Mouse (Mus musculus) intestine, postnatal 0 days (tissue): ENCODE measurements at regions not wholly inside any gene's neighbourhood (a gene's known extent, or its start where the extent isn't known, plus 50 kb on each side); places are given as distances from the start of the nearest gene placed in this dataset.

ENCODE experiments used
- ATAC-seq: fragments of 200-750 bp; cut with Nextera tagmentation; 2 replicates; pipeline ENCODE4 v1.8.0; 2017; ENCODE audit warnings: mild to moderate bottlenecking, moderate TSS enrichment, moderate library complexity
- H3K27ac ChIP-seq: fragments of 300-500 bp; sonication (generic); 2 replicates; pipeline ENCODE4 v1.5.1; 2014; ENCODE audit warnings: mild to moderate bottlenecking, low read depth, low read length, moderate library complexity
- H3K27me3 ChIP-seq: fragments of 300-500 bp; sonication (generic); replicated peaks from 2 replicates; pipeline ENCODE4 v1.6.1; 2014; ENCODE audit warnings: low read length, mixed read lengths; ENCODE audit not compliant: control insufficient read depth, insufficient read depth
- H3K36me3 ChIP-seq: fragments of 300-500 bp; sonication (generic); 2 replicates; pipeline ENCODE4 v1.6.1; 2014; ENCODE audit warnings: mild to moderate bottlenecking, moderate library complexity; ENCODE audit not compliant: control insufficient read depth, insufficient read depth
- H3K4me1 ChIP-seq: fragments of 300-500 bp; sonication (generic); replicated peaks from 2 replicates; pipeline ENCODE4 v1.6.1; 2014; ENCODE audit warnings: antibody characterized with exemption, low read length, mixed read lengths; ENCODE audit not compliant: control insufficient read depth, insufficient read depth
- H3K4me2 ChIP-seq: fragments of 300-500 bp; sonication (generic); replicated peaks from 2 replicates; pipeline ENCODE4 v1.6.1; 2014; ENCODE audit warnings: low read depth, mild to moderate bottlenecking, moderate library complexity
- H3K4me3 ChIP-seq: fragments of 300-500 bp; sonication (generic); 2 replicates; pipeline ENCODE4 v1.5.1; 2014; ENCODE audit warnings: low read depth, low read length
- H3K9ac ChIP-seq: fragments of 300-500 bp; sonication (generic); 2 replicates; pipeline ENCODE4 v1.6.1; 2014; ENCODE audit warnings: mild to moderate bottlenecking, low read depth, low read length
- H3K9me3 ChIP-seq: fragments of 300-500 bp; sonication (generic); 2 replicates; pipeline ENCODE4 v1.6.1; 2016; ENCODE audit warnings: mixed run types; ENCODE audit not compliant: control insufficient read depth
- CTCF ChIP-seq: sonication (generic); IDR thresholded peaks from 2 replicates; pipeline ENCODE4 v1.5.1; 2016; ENCODE audit warnings: low read depth, mild to moderate bottlenecking, control low read depth, antibody characterized with exemption, moderate library complexity
- WGBS: fragments of 180-500 bp; shearing (Covaris S2); extraction: QIAGEN DNeasy Blood & Tissue Kit; methylation state at CpG from one replicate; pipeline ENCODE4 v1.1.7; 2014; 5-methylcytosine and 5-hydroxymethylcytosine counted together

DNA sequence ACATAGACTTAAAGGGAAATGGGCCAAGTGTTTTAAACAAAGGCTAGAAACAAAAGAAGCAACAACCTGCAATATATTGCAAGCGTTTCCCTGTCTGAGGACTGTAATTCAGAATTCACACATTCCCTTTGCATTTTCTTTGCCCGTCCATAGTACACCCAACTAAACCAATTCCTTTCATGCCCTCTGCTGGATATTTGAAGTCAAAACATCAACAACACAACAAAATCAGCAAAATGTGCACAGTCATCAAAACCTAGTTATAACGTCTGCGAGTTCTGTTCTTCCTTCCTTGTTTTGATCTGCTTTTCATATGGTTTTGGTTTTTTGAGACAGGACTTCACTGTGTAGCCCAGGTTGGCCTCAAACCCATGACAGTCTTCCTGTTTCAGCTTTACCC lies 67.7 kb upstream of the Daam1 start:
- TF ChIP-seq CTCF: peak; percentile 60
- Histone ChIP-seq H3K9me3 (no peaks in the 10 kb centered on the region), H3K4me3 (no peak overlapping the region), H3K4me1 (no peaks in the 10 kb centered on the region), H3K4me2 (no peak overlapping the region), H3K36me3 (no peaks in the 10 kb centered on the region), H3K27me3 (no peaks in the 10 kb centered on the region), H3K9ac (no peak overlapping the region), H3K27ac (no peak overlapping the region)
- 59% methylated on average over 4 of the region's 4 CpGs for WGBS
- no peak for ATAC-seq

DNA sequence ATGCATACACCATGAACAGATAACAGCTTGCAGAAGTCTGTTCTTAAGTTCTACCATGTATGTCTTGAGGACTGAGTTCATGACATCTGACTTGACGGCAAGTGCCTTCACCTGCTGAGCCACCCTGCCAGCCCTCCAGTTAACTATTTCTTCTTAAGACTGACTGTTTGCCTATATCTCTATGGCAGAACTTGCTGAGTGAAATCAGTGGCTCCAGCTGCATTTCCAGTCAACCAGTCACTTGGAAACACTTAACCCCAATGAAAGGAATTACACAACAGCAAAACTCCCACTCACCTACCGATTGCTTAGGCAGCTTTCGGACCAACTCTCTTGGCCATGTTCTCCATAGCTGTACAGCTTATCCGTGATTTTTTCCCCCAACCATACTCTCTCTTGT lies 64.8 kb upstream of the Daam1 start:
- H3K9me3 ChIP-seq: no peaks in the 10 kb centered on the region
- H3K36me3 ChIP-seq: no peaks in the 10 kb centered on the region
- no peak overlapping the region for H3K4me2 ChIP-seq
- no peak overlapping the region for H3K9ac ChIP-seq
- no peaks in the 10 kb centered on the region for H3K4me1 ChIP-seq
- H3K27ac ChIP-seq: no peak overlapping the region
- no peak for ATAC-seq
- H3K27me3 ChIP-seq: no peaks in the 10 kb centered on the region
- H3K4me3 ChIP-seq: no peak overlapping the region
- no peak for TF ChIP-seq CTCF
- 88% methylated on average over 4 of the region's 4 CpGs for WGBS

DNA sequence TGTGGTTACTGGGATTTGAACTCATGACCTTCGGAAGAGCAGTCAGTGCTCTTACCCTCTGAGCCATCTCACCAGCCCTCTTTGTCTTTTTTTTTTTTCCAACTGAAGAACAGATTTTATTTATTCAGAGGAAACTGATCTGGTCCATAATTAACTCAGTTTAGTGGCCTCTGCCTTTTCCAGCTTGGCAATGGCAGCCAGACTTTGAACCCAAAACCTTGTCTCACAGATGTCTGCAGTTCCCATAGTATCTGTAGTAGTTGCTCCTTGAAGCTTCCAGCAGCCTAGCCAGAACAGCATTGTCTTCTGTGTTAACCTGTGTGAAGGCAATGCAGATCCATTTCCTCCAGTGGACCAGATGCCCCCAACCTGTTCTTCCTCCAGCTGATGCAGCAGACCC lies 64.2 kb upstream of the Daam1 start:
- ATAC-seq: no peak
- H3K27me3 ChIP-seq: no peaks in the 10 kb centered on the region
- WGBS: 93% methylated on average over 1 of the region's 1 CpGs

DNA sequence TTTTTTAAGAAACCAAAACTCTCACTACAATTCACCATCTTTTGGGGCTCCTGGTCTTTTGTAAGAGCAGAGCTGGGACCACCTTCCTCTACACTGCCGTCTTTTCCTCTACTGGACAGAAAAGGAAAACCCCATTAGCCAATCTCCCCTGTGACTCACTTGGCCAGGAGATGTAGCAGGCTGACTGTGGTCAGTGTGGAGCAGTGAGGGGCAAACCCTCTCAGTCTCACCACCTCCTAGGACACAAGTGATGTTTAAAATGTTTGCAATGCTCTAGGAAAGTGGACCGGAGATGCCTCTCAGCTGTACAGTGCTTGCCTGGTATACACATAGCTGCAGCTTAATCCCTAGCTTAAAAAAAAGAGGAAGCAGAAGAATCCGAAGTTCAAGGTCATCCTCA lies 63.0 kb upstream of the Daam1 start:
- TF ChIP-seq CTCF: 0 out of 2 replicates have a peak, but pooled peaks have one; percentile 12
- Histone ChIP-seq H3K36me3 (no peaks in the 10 kb centered on the region), H3K4me2 (no peak overlapping the region), H3K9ac (no peak overlapping the region), H3K4me1 (no peaks in the 10 kb centered on the region), H3K4me3 (no peak overlapping the region), H3K27ac (no peak overlapping the region), H3K9me3 (no peaks in the 10 kb centered on the region), H3K27me3 (no peaks in the 10 kb centered on the region)
- no peak for ATAC-seq
- 39% methylated on average over 3 of the region's 3 CpGs for WGBS

More for the DNA sequence above, 64.2 kb upstream of the Daam1 start:
- H3K4me3 ChIP-seq: no peak overlapping the region
- H3K4me2 ChIP-seq: no peak overlapping the region
- H3K4me1 ChIP-seq: no peaks in the 10 kb centered on the region
- TF ChIP-seq CTCF: no peak
- H3K27ac ChIP-seq: no peak overlapping the region
- H3K36me3 ChIP-seq: no peaks in the 10 kb centered on the region
- no peak overlapping the region for H3K9ac ChIP-seq
- H3K9me3 ChIP-seq: no peaks in the 10 kb centered on the region

DNA sequence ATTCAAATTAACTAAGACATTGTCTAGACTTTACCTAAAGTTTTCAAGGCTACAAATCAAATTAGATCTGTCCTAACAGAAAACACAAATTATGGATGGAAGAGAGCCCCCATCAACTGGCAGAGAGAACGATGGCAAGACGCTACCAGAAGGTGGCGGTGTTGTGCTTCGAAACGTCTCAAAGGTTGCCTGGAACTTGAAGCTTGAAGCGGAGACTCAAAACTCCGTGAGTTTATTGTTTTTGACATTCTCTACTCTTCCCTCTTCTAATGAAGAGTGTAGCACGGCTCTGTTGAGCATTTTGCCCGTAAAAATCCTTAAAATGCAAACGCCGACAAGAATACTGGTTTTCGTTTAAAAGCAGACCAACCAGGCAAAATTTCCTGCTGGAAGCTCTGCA lies 62.4 kb upstream of the Daam1 start:
- no peaks in the 10 kb centered on the region for H3K9me3 ChIP-seq
- ATAC-seq: no peak
- H3K36me3 ChIP-seq: no peaks in the 10 kb centered on the region
- no peaks in the 10 kb centered on the region for H3K4me1 ChIP-seq
- TF ChIP-seq CTCF: peak; percentile 91
- peak overlapping the region; percentile 28 for H3K4me3 ChIP-seq
- no peak overlapping the region for H3K27ac ChIP-seq
- no peak overlapping the region for H3K9ac ChIP-seq
- H3K27me3 ChIP-seq: no peaks in the 10 kb centered on the region
- peak overlapping the region; percentile 65 for H3K4me2 ChIP-seq
- 3% methylated on average over 12 of the region's 12 CpGs for whole genome bisulfite sequencing

DNA sequence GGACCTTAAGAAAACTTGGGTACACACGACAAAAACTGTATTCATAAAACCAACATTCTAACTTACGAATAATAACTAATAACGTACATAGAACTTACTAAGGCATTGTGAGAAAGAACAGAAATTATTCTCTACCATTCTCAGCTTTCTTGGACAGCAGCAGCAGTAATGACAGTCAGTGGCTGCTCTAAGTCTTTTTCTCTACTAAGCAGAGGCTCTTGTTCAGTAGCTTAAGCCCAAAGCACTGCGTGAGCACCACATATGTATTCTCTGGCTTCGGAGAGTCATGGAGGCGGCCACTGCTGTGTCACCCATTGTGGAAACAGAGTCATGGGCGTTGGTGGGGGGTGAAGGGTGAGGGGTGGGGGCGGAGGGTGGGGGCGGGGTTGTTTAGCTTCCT lies 62.0 kb upstream of the Daam1 start:
- TF ChIP-seq CTCF: no peak
- 21% methylated on average over 9 of the region's 9 CpGs for WGBS
- H3K9me3 ChIP-seq: no peaks in the 10 kb centered on the region
- H3K4me1 ChIP-seq: no peaks in the 10 kb centered on the region
- H3K27me3 ChIP-seq: no peaks in the 10 kb centered on the region
- peak overlapping the region; percentile 65 for H3K4me2 ChIP-seq
- H3K36me3 ChIP-seq: no peaks in the 10 kb centered on the region
- no peak overlapping the region for H3K27ac ChIP-seq
- peak overlapping the region; percentile 28 for H3K4me3 ChIP-seq
- ATAC-seq: no peak
- H3K9ac ChIP-seq: no peak overlapping the region

DNA sequence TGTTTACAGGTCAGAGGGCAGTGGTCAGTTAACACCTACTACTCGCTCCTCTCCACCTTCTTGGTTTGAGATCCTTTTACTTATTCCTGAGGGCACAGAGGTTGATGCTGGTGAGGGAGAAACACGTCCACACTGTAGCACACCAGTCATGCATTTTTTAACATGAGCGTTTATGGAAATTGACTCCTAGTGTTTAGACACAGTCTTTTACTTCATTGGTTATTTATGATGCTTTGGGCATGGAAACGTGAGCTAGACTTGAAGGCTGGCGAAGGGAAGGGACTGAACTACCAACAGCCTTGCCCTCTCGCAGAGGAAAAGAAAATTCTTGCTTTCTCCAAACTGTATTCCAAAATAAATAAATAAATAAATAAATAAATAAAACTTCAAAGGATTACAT lies 61.6 kb upstream of the Daam1 start:
- 64% methylated on average over 6 of the region's 6 CpGs for WGBS
- Histone ChIP-seq H3K4me3 (no peak overlapping the region), H3K9ac (no peak overlapping the region), H3K27ac (no peak overlapping the region), H3K36me3 (no peaks in the 10 kb centered on the region), H3K9me3 (no peaks in the 10 kb centered on the region), H3K4me1 (no peaks in the 10 kb centered on the region), H3K27me3 (no peaks in the 10 kb centered on the region), H3K4me2 (no peak overlapping the region)
- ATAC-seq: no peak
- no peak for TF ChIP-seq CTCF
